Mouse (Mus musculus) testis, adult 2 months (tissue): Measurements from ENCODE around the gene Upk2. TPM values are rescaled to one million over a fixed set of nuclear protein-coding genes. Genes with fewer than 3 reads are reported as not detected.

Source experiments
- H3K27ac ChIP-seq: fragments of 200-500 bp; 2 replicates; pipeline ENCODE4 v1.5.1; 2012; ENCODE audit warnings: low read depth, low read length; ENCODE audit not compliant: control insufficient read depth, insufficient read depth
- H3K27me3 ChIP-seq: fragments of 200-500 bp; 2 replicates; pipeline ENCODE4 v1.6.1; 2012; ENCODE audit warnings: mild to moderate bottlenecking, low read length, moderate library complexity; ENCODE audit not compliant: control insufficient read depth, insufficient read depth
- H3K36me3 ChIP-seq: fragments of 200-500 bp; 2 replicates; pipeline ENCODE4 v1.6.1; 2012; ENCODE audit warnings: mild to moderate bottlenecking, low read length; ENCODE audit not compliant: control insufficient read depth, insufficient read depth
- H3K4me1 ChIP-seq: fragments of 200-500 bp; 2 replicates; pipeline ENCODE4 v1.6.1; 2012; ENCODE audit warnings: low read length; ENCODE audit not compliant: control insufficient read depth, insufficient read depth
- H3K4me3 ChIP-seq: fragments of 200-500 bp; 2 replicates; pipeline ENCODE4 v1.5.1; 2012; ENCODE audit warnings: low read depth, mild to moderate bottlenecking, low read length, moderate library complexity, mixed read lengths; ENCODE audit not compliant: control insufficient read depth
- CTCF ChIP-seq: fragments of 200-500 bp; IDR thresholded peaks from 2 replicates; pipeline ENCODE4 v1.5.1; 2012; ENCODE audit warnings: low read depth, mild to moderate bottlenecking, inconsistent platforms, low read length, moderate library complexity; ENCODE audit not compliant: control insufficient read depth, insufficient read depth, insufficient replicate concordance
- POLR2A ChIP-seq: fragments of 200-500 bp; IDR thresholded peaks from 2 replicates; pipeline ENCODE4 v1.6.1; 2012; ENCODE audit warnings: low read depth, mild to moderate bottlenecking, inconsistent platforms, low read length, moderate library complexity; ENCODE audit not compliant: control insufficient read depth
- polyA plus RNA-seq: library from polyadenylated mRNA; depleted of rRNA; stranded (reverse); fragments of >200 nt; gene quantifications from 2 replicates; pipeline ENCODE4 v1.2.3, GENCODE M21; 2012; rRNA removed

Gene Upk2
- polyA plus RNA-seq, 1 experiment, result 2.2 TPM

DNA sequence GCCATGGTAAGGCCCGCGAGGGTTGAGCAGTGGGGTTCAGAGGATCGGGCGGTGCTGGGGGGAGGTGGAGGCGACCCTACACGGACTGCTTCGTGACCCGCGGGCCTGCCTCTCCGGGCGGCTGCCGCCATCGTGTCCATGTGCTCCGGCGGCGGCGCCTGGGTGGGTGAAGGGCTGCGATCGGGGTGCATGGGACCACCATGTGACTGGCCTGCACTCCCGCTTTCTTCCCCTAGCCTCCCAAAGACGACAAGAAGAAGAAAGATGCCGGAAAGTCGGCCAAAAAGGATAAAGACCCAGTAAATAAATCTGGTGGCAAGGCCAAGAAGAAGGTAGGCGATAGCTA is 47.1 kb downstream of the Upk2 start:
- Histone ChIP-seq H3K36me3 (no peaks in the 10 kb centered on the region; the same call in 1 of the 2 replicates), H3K4me1 (no peaks in the 10 kb centered on the region), H3K27me3 (no peaks in the 10 kb centered on the region), H3K27ac (peak overlapping the region; percentile 97), H3K4me3 (peak overlapping the region; percentile 97)
- TF ChIP-seq POLR2A (no peak), CTCF (no peak)

DNA sequence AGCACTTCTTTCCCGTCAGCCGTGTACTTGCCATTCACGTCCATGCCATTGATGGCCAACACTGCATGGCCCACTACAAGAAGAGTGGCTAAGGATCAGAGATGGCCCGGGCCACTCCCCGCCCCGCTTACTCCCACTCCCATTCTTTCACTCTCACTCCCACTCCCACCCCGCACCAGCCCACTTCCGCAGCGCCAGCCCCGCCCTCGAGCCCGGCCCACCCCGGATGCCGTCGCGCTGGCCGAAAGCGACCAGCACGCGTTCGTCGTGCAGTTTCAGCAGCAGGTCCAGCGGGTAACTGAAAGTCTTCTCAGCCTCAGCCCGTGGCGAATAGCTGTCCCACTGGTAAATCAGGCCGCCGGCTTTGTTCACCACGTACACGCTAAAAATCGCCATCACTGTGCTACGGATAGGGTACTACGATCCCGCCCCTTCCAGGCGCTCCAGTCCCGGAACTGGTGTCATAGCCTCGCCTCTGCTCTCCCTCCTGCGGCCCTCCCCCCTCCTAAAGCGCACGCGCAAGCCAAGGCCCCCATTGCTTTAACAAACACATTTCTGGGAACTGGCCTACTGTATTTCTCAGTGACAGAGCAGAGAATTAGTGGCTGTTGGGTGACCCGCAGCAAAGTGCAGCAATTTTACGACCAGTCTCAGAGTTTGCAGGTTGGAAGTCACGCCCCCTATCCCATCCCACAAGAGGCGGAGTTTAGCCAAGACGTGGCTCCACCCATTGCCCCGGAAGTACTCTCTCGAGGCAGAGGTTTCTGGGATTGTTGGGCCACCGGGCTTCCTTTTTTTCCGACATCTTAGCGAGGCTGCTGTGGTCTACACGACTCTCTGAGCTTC is 47.6 kb downstream of the Upk2 start, which contains the start of the genes Rps25 and Trappc4:
TSS of gene Rps25 (plus strand) at position 234 of the 846 bp plus-strand sequence.
TSS of gene Trappc4 (minus strand) at position 695 of the 846 bp plus-strand sequence.
- Histone ChIP-seq H3K27ac (peak within 1 kb of the TSS; percentile 97), H3K27me3 (no peaks in the 10 kb centered on the region), H3K4me1 (no peaks in the 10 kb centered on the region), H3K36me3 (peaks cover 2% of the 10 kb centered on the region), H3K4me3 (peak within 1 kb of the TSS; percentile 97)
- TF ChIP-seq POLR2A (peak; percentile 63; the same call in 1 of the 2 replicates), CTCF (no peak)

DNA sequence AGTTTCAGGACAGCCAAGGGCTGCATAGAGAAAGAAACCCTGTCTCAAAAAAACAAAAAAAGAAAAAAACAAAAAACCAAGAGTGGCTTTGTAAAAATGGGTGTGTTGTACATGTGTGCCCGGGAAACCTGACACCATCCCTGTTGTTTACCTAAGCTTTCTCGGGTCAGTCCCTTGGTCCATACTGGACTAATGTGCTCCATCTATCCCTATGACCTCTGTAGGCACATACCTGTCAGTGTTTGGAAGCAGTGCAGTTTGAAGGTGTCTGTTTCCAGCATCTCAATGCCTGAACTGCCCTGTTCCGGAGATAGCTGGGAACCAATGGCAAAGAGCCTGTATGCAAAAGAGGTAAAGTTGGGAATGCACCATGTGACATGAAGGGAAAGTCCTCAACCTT is 49.8 kb downstream of the Upk2 start:
- Histone ChIP-seq H3K27ac (no peak overlapping the region), H3K4me3 (no peak overlapping the region), H3K4me1 (no peaks in the 10 kb centered on the region), H3K27me3 (no peaks in the 10 kb centered on the region), H3K36me3 (peaks cover 3% of the 10 kb centered on the region)
- TF ChIP-seq POLR2A (no peak), CTCF (no peak)

Other genes starting within 250 kb of the Upk2 start
- 45.5 and 47.9 TPM in 2 replicates for gene Cbl, start 220.9 kb downstream of the Upk2 start, polyA plus RNA-seq
- gene Ccdc153, start 214.3 kb downstream of the Upk2 start, polyA plus RNA-seq, result 0.61 and 0.69 TPM in 2 replicates
- 0.11 TPM in 1 of 2 replicates, not detected in the other for gene Pdzd3, start 203.5 kb downstream of the Upk2 start, polyA plus RNA-seq
- gene Nlrx1, start 186.4 kb downstream of the Upk2 start, polyA plus RNA-seq, result 1.3 and 1.6 TPM in 2 replicates
- gene Abcg4, start 166.4 kb downstream of the Upk2 start, polyA plus RNA-seq, result 0.58 and 0.89 TPM in 2 replicates
- gene Hinfp, start 149.3 kb downstream of the Upk2 start, polyA plus RNA-seq, result 13.1 and 16.0 TPM in 2 replicates
- gene C2cd2l, start 134.7 kb downstream of the Upk2 start, polyA plus RNA-seq, result 16.4 and 20.7 TPM in 2 replicates
- 6.5 and 6.7 TPM in 2 replicates for gene Dpagt1, start 129.0 kb downstream of the Upk2 start, polyA plus RNA-seq
- gene H2afx, start 120.3 kb downstream of the Upk2 start, polyA plus RNA-seq, result 107 TPM in 2 replicates
- gene Hmbs, start 110.7 kb downstream of the Upk2 start, polyA plus RNA-seq, result 18.2 and 19.3 TPM in 2 replicates
- 19.2 and 19.4 TPM in 2 replicates for gene Vps11, start 93.3 kb downstream of the Upk2 start, polyA plus RNA-seq
- gene Hyou1, start 75.5 kb downstream of the Upk2 start, polyA plus RNA-seq, result 82.1 and 99.9 TPM in 2 replicates
- 14.1 and 14.7 TPM in 2 replicates for gene Slc37a4, start 58.1 kb downstream of the Upk2 start, polyA plus RNA-seq
- 194 and 199 TPM in 2 replicates for gene Rps25, start 47.8 kb downstream of the Upk2 start, polyA plus RNA-seq
- gene Trappc4, start 47.4 kb downstream of the Upk2 start, polyA plus RNA-seq, result 40.0 and 41.8 TPM in 2 replicates
- 10.9 TPM in 2 replicates for gene Ccdc84, start 36.4 kb downstream of the Upk2 start, polyA plus RNA-seq
- 1.5 and 2.0 TPM in 2 replicates for gene Foxr1, start 13.8 kb downstream of the Upk2 start, polyA plus RNA-seq
- 8.4 and 9.1 TPM in 2 replicates for gene Bcl9l, start 27.8 kb upstream of the Upk2 start, polyA plus RNA-seq
- gene Cxcr5, start 106.9 kb upstream of the Upk2 start, polyA plus RNA-seq, result 8.6 and 11.2 TPM in 2 replicates
- 9.0 and 11.7 TPM in 2 replicates for gene Ddx6, start 149.9 kb upstream of the Upk2 start, polyA plus RNA-seq
- gene Treh, start 218.3 kb upstream of the Upk2 start, polyA plus RNA-seq, result 0.47 TPM in 1 of 2 replicates, not detected in the other